Mouse (Mus musculus): ENCODE data around the gene BC048562. TPM values are rescaled to one million over a fixed set of nuclear protein-coding genes. Genes with fewer than 3 reads are reported as not detected.

BC048562 gene
- polyA plus RNA-seq (2016; fragmentation: Nextera tagmentation; extraction: Ambion mirVana), result not detected in 2 replicates

DNA sequence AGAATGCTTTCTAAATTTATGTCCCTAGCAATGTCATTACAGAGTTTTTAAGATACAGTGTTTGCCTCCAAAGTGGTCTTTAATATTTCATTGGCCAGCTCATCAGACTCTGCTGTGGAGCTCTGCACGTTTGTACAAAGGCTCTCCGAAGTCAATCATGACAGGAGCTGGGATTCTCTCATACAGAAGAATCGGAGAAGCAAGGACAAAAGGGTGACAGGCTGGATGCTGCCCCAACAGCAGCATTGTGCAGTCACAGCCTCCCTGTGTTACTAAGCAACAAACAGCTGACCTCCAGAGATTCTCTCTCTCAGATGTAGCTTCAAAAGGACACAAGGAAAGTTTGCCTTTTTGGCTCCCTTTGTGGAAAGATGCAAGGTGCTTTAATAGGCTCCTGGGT is at the start of gene BC048562:
BC048562 (plus strand) TSS at position 301 of the 400 bp plus-strand sequence.
- peaks cover 5% of the 10 kb centered on the region; the same call in 1 of the 2 replicates for H3K27me3 ChIP-seq (replicated peaks)
- H3K9me3 ChIP-seq (replicated peaks), result no peaks in the 10 kb centered on the region
- H3K36me3 ChIP-seq, result no peaks in the 10 kb centered on the region
- H3K4me3 ChIP-seq, result no peak within 1 kb of the TSS
- H3K4me2 ChIP-seq, result no peak within 1 kb of the TSS
- 66% methylated on average over 3 of the region's 3 CpGs for WGBS (ENCODE audit: insufficient replicate concordance)
- ATAC-seq, result no peak
- no peak within 1 kb of the TSS for H3K9ac ChIP-seq
- H3K27ac ChIP-seq, result no peak within 1 kb of the TSS
- H3K4me1 ChIP-seq, result peaks cover 7% of the 10 kb centered on the region

DNA sequence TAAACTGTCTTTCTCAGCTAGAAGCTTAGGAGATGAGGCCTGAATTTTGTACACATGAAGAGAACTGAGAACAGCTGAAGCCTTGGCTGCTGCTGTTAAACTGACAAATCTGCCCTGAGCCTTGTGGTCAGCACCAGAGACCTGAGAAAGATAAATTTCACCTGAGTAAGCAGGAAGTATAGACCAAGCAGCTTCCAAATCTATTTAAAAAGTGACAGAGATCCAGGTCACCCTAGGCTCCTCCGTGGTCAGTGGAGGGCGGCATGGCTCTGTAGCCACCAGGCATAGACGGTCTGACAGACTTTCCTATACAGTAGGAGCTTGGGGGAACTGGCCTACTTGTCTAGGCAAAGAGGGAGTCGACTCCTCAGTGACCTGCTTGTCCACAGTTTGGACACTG is 49.5 kb upstream of the BC048562 start:
- Histone ChIP-seq H3K4me1 (no peaks in the 10 kb centered on the region), H3K27me3 (replicated peaks) (no peaks in the 10 kb centered on the region), H3K4me2 (no peak overlapping the region), H3K4me3 (no peak overlapping the region), H3K36me3 (peaks cover 99% of the 10 kb centered on the region), H3K9ac (no peak overlapping the region), H3K9me3 (replicated peaks) (no peaks in the 10 kb centered on the region), H3K27ac (no peak overlapping the region)
- ATAC-seq, result no peak
- WGBS (ENCODE audit: insufficient replicate concordance), result 84% methylated on average over 4 of the region's 4 CpGs

DNA sequence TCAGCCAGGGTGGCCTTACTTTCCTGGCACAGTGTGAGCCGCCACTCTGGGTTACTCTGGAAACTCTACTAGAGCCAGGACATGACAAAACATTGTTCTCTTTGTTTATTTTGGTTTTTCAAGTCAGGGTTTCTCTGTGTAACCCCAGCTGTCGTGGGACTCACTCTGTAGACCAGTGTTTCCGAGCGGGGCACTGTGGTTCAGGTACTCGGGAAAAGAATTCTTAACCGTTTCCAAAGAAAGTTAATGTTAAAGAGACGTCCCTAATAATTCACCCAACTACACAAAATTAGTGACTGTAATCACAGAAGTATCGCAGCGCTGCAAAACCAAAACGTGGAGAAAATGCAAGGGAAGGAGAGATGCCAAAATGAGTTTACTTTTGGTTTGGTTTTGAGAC is 47.7 kb upstream of the BC048562 start:
- no peaks in the 10 kb centered on the region for H3K9me3 ChIP-seq (replicated peaks)
- H3K27me3 ChIP-seq (replicated peaks), result no peaks in the 10 kb centered on the region
- H3K9ac ChIP-seq, result no peak overlapping the region
- H3K4me1 ChIP-seq, result no peaks in the 10 kb centered on the region
- WGBS (ENCODE audit: insufficient replicate concordance), result 89% methylated on average over 10 of the region's 10 CpGs
- ATAC-seq, result no peak
- H3K27ac ChIP-seq, result no peak overlapping the region
- H3K4me2 ChIP-seq, result no peak overlapping the region
- no peak overlapping the region for H3K4me3 ChIP-seq
- peaks cover 99% of the 10 kb centered on the region for H3K36me3 ChIP-seq

GRCm38 (mm10) chr9:108389220-108389619 is 47.1 kb upstream of the BC048562 start:
- no peaks in the 10 kb centered on the region for H3K27me3 ChIP-seq (replicated peaks)
- no peak for ATAC-seq
- H3K36me3 ChIP-seq, result peaks cover 99% of the 10 kb centered on the region
- no peaks in the 10 kb centered on the region for H3K4me1 ChIP-seq
- H3K9ac ChIP-seq, result no peak overlapping the region
- no peak overlapping the region for H3K27ac ChIP-seq
- 79% methylated on average over 6 of the region's 6 CpGs for WGBS (ENCODE audit: insufficient replicate concordance)
- H3K4me3 ChIP-seq, result no peak overlapping the region
- H3K4me2 ChIP-seq, result no peak overlapping the region
- no peaks in the 10 kb centered on the region for H3K9me3 ChIP-seq (replicated peaks)

GRCm38 (mm10) chr9:108392676-108393075 is 43.6 kb upstream of the BC048562 start, which contains the start of gene 1700102P08Rik:
Gene 1700102P08Rik (plus strand): TSS chr9:108392805.
- H3K4me1 ChIP-seq, result no peaks in the 10 kb centered on the region
- no peak within 1 kb of the TSS for H3K9ac ChIP-seq
- no peaks in the 10 kb centered on the region for H3K27me3 ChIP-seq (replicated peaks)
- H3K27ac ChIP-seq, result no peak within 1 kb of the TSS
- peak; percentile 32; the same call in 1 of the 2 replicates for ATAC-seq
- peaks cover 64% of the 10 kb centered on the region for H3K36me3 ChIP-seq
- H3K4me3 ChIP-seq, result no peak within 1 kb of the TSS
- H3K9me3 ChIP-seq (replicated peaks), result no peaks in the 10 kb centered on the region
- H3K4me2 ChIP-seq, result no peak within 1 kb of the TSS
- 83% methylated on average over 18 of the region's 18 CpGs for WGBS (ENCODE audit: insufficient replicate concordance)

GRCm38 (mm10) chr9:108394191-108394590 is 42.1 kb upstream of the BC048562 start:
- no peak for ATAC-seq
- Histone ChIP-seq H3K4me2 (no peak overlapping the region), H3K4me3 (no peak overlapping the region), H3K36me3 (peaks cover 49% of the 10 kb centered on the region), H3K9me3 (replicated peaks) (no peaks in the 10 kb centered on the region), H3K27me3 (replicated peaks) (no peaks in the 10 kb centered on the region), H3K9ac (no peak overlapping the region), H3K4me1 (no peaks in the 10 kb centered on the region), H3K27ac (no peak overlapping the region)
- WGBS (ENCODE audit: insufficient replicate concordance), result 86% methylated on average over 6 of the region's 6 CpGs

DNA sequence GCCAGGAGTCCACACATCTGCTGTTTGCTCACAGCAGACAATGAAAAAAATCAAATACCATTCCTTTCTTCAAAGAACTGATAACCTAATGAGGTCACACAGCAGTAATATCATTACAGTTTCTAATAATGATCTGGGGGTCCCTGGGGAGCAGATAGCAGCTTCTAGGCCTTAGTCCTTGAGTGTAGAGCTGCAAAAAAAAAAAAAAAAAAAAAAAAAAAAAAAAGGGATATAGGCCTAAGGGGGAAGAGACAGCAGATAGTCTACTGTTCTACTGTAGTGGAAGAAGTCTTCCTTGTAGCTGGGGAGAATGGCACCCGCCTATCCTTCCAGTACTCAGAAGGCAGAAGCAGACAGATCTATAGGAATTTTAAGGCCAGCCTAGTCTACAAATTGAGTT is 40.9 kb upstream of the BC048562 start:
- no peaks in the 10 kb centered on the region for H3K9me3 ChIP-seq (replicated peaks)
- H3K4me2 ChIP-seq, result no peak overlapping the region
- no peak overlapping the region for H3K27ac ChIP-seq
- H3K36me3 ChIP-seq, result peaks cover 38% of the 10 kb centered on the region
- no peak overlapping the region for H3K4me3 ChIP-seq
- H3K4me1 ChIP-seq, result no peaks in the 10 kb centered on the region
- H3K9ac ChIP-seq, result no peak overlapping the region
- H3K27me3 ChIP-seq (replicated peaks), result no peaks in the 10 kb centered on the region
- no peak for ATAC-seq
- 79% methylated on average over 1 of the region's 1 CpGs for WGBS (ENCODE audit: insufficient replicate concordance)

DNA sequence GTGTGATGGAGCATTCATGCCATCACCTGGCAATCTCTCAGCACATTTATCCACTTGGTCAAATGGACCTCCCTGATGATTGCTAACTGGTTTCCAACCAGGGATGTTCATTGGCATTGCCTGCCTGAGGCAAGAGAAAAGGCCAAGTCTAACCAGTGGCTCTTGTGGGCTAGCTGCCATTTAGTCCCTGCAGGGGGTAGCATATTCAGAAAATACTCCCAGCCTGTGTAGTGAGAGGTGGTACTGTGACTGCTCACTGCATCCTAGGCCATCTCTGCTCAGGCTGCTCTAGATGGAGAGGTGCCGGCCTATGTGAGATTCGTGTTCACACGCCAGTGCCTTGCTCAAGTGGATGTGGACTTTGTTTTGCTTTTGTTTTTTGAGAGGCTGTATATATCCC is 38.0 kb upstream of the BC048562 start:
- 86% methylated on average over 3 of the region's 3 CpGs for whole genome bisulfite sequencing (ENCODE audit: insufficient replicate concordance)
- H3K27me3 ChIP-seq (replicated peaks), result no peaks in the 10 kb centered on the region
- no peak overlapping the region for H3K4me2 ChIP-seq
- no peaks in the 10 kb centered on the region for H3K4me1 ChIP-seq
- no peak overlapping the region for H3K9ac ChIP-seq
- no peak for ATAC-seq
- no peak overlapping the region for H3K4me3 ChIP-seq
- H3K36me3 ChIP-seq, result peaks cover 9% of the 10 kb centered on the region
- H3K9me3 ChIP-seq (replicated peaks), result no peaks in the 10 kb centered on the region
- no peak overlapping the region for H3K27ac ChIP-seq

DNA sequence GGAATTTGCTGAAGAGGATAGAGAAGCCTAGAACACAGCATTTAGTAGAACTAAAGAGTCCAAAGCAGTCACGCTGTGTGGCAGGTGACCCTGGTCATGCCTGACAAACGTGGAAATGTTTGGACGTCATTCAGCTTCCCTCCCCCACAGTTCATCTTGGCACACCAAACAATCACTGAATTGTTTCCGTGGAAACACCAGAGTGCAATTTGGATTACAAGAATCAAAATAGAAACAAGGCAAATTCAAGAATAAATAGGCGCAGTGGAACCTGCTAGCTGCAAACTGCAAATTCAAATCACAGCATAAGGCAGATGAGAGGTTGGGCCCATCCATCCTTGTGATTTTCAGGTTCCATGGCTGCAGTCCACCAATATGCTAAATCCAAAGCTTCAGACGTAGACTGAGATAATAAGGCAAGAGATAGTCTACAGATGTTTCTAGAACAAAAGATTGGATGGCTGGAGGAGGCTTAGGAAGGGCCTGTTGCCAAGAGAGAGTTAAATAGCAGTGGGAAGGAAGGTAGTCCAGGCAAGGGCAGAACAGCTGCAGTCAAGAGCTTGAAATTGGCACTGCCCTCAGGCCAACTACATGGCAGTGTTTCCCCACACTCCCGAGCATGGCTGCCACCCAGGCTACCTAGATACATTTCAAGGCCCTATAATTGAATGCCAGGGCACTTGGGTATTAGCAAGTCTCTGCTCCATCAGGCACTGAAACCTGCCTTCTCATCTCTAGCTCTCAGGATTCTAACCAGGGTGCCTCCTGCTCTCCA is 34.9 kb upstream of the BC048562 start:
- Histone ChIP-seq H3K4me2 (no peak overlapping the region), H3K4me3 (no peak overlapping the region), H3K36me3 (no peaks in the 10 kb centered on the region), H3K27ac (no peak overlapping the region), H3K9ac (no peak overlapping the region), H3K4me1 (peaks cover 10% of the 10 kb centered on the region), H3K27me3 (replicated peaks) (no peaks in the 10 kb centered on the region), H3K9me3 (replicated peaks) (no peaks in the 10 kb centered on the region)
- ATAC-seq, result no peak
- 67% methylated on average over 7 of the region's 7 CpGs for WGBS (ENCODE audit: insufficient replicate concordance)

DNA sequence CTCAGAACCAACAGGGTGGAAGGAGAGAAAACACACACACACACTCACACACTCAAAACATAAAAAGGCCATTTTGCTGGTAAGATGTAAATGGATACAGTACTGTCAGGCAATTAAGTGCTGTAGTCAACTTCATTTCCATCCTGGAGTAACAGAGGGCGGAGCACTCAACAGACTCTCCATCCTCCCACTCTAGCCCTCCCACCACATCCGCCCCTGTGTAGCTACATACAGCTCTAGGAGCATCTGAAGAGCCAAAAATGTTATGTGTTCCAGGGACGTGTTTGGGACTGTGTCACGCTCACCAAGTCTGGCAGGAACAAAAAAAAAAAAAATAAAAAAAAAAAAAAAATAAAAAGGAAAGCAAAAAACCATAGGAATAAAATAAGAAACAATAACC is 33.2 kb upstream of the BC048562 start:
- Histone ChIP-seq H3K4me2 (no peak overlapping the region), H3K27me3 (replicated peaks) (no peaks in the 10 kb centered on the region), H3K27ac (no peak overlapping the region), H3K4me3 (no peak overlapping the region), H3K9me3 (replicated peaks) (no peaks in the 10 kb centered on the region), H3K9ac (no peak overlapping the region), H3K36me3 (no peaks in the 10 kb centered on the region), H3K4me1 (peaks cover 10% of the 10 kb centered on the region)
- no peak for ATAC-seq
- 67% methylated on average over 4 of the region's 4 CpGs for WGBS (ENCODE audit: insufficient replicate concordance)

DNA sequence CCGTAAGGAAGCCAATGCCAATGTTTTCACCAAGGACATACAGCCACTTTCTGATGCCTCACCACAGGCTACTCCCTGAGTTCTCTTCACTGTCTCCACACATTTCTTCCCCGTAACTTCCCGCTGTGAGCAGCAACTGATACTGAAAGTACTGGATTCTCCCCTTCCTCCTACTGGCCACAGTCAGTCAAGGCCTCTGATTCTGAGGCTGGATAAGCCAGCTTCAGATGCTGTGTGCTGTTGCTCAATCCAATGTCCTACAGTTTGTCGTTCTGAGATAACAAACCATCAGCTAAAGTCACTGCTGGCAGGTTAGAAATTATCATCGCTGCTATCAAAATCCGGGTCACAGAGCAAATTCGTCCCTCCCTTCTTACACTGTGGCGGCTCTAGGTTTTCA is 31.8 kb upstream of the BC048562 start:
- no peak for ATAC-seq
- no peak overlapping the region for H3K4me3 ChIP-seq
- no peak overlapping the region for H3K27ac ChIP-seq
- H3K4me2 ChIP-seq, result peak overlapping the region; percentile 12
- no peaks in the 10 kb centered on the region for H3K36me3 ChIP-seq
- H3K27me3 ChIP-seq (replicated peaks), result no peaks in the 10 kb centered on the region
- H3K4me1 ChIP-seq, result peaks cover 10% of the 10 kb centered on the region
- no peaks in the 10 kb centered on the region for H3K9me3 ChIP-seq (replicated peaks)
- H3K9ac ChIP-seq, result no peak overlapping the region
- 30% methylated on average over 8 of the region's 8 CpGs for WGBS (ENCODE audit: insufficient replicate concordance)

DNA sequence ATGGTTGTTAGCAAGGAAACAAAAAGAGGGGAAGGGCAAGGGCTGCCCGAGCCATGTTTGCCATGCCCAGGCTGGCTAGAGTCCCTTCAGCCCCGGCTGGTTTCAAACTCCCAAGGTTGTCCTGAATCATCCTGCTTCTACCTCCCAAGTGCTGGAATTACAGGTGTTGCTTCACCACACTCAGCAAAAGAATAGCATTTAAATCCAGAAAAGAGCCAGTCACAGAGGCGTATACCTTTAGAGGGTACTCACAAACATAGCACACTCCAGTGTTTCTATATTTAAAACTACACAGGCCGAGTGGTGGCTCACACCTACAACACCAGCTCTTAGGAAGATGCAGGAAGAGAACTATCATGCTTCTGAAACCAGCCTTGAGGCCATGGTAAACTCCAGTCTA is 26.7 kb upstream of the BC048562 start:
- no peak overlapping the region for H3K9ac ChIP-seq
- H3K9me3 ChIP-seq (replicated peaks), result no peaks in the 10 kb centered on the region
- no peak overlapping the region for H3K4me3 ChIP-seq
- no peak overlapping the region for H3K27ac ChIP-seq
- no peak overlapping the region for H3K4me2 ChIP-seq
- no peaks in the 10 kb centered on the region for H3K36me3 ChIP-seq
- H3K4me1 ChIP-seq, result peaks cover 6% of the 10 kb centered on the region
- 80% methylated on average over 4 of the region's 4 CpGs for WGBS (ENCODE audit: insufficient replicate concordance)
- no peaks in the 10 kb centered on the region for H3K27me3 ChIP-seq (replicated peaks)
- ATAC-seq, result no peak

Data from liver, embryonic 12.5 days (tissue).